Mouse (Mus musculus) layer of hippocampus, adult 9-10 months (tissue): ENCODE data around the gene Cd36.
"Not testable (repeated sequence)": the region's sequence is repeated elsewhere in the genome, so short reads cannot be mapped to it uniquely, and the experiment has no call there.

ENCODE experiments used
- DNase-seq: peaks from one replicate; pipeline ENCODE4 v3.0.0; 2022; ENCODE audit warnings: low spot score

The Cd36 gene

DNA sequence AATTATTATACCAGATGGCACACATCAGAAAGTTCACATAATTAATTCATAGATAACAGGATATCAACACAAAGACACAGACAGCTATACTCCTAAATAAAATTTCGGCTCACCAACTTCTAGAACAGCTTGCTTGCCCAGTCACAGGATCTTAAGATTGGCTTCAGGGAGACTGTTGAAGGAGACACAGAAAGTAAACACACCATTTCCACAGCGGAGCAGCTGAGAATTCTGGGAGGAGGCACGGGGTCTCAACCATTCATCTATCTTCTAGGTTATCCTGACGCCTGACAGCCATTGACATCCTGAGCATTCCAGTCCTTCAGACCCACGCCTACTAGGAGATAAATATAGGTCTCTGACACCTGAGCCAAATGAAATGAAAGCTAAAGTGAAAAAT is at the start of gene Cd36:
Cd36 (minus strand) TSS at position 204 of the 400 bp plus-strand sequence.
- DNase-seq = no peak

DNA sequence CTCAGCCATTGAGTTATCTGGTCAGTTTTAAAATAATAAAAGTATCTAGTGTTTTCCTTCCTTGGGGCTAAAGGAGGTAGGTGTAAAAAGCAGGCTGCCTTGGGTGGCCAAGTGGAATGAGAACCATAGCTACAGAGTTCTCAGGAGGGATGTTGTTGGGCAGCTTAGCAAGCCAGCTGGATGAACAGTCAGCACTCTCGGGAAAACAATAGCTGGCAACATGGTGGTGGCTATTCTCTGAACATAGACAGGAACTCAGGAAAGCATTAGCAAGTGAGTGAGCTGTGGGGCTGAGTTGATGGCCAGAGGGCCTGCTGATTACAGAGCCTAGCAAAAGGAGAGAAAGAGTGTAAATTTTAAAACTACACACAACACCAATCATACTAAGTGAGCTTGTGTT is 45.9 kb upstream of the Cd36 start:
- DNase-seq = no peak

DNA sequence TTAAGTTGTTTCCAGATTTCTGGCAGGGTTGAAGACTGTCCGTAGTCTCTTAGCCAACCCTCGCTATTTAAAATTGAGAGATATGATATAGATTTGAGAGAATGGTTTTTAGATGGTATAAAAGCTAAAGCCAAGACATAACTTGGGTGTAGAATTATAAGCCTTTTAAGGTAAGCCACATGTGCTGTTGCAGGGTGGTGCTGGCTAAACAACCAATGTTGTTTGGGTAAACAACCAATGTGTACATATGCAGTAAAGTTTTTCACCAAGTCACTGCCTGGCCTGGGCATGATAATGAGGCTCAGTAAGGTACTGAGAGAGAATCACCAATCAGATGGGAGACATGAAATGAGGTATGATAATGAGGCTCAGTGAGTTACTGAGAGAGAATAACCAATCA is 43.0 kb upstream of the Cd36 start:
- not testable (repeated sequence) for DNase-seq

DNA sequence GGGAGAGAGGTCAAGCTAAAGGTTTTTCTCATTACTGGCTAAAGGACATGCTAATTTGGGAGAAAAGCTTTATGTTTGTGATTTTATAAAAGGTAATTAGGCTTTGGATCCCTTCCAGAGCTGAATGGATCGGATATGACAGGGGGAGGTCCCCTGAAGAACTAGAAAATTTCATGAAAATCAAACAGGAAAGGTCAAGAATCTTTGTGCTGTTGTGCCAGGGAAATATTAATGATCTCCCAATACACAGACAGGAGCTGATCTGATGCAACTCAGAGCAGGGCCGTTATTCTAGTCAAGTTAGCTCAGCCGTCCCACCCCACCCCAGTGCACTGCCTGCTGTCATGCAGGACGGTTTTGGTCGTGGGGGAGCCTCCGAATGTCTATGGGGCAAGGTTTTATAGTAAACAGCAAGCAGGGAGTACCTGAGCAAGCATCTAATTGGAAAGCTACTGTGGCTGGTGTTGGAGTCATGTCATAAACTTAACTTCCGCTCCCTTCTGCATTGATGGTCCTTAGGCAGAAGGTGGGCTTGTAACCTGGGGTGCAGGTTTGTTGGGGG is 40.5 kb upstream of the Cd36 start:
- DNase-seq = no peak

DNA sequence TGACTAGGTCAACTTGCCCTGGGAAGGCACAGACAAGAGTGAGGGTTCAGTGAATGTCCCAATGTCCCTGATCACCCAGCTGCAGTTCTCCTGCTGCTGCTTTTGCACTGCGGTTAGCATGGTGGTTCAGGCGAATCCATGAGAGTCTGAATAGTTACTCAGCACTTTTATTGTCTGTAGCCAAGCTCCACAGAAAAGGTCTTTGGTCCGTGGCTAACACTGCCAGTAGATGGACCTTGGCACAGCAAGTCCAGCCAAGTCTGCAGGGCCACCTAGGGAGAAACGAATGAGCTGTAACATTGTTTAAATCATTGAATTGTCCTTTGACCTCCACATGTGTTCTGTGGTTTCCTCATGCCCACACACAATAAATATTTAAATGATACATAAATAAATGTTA is 39.9 kb upstream of the Cd36 start:
- DNase-seq = no peak

DNA sequence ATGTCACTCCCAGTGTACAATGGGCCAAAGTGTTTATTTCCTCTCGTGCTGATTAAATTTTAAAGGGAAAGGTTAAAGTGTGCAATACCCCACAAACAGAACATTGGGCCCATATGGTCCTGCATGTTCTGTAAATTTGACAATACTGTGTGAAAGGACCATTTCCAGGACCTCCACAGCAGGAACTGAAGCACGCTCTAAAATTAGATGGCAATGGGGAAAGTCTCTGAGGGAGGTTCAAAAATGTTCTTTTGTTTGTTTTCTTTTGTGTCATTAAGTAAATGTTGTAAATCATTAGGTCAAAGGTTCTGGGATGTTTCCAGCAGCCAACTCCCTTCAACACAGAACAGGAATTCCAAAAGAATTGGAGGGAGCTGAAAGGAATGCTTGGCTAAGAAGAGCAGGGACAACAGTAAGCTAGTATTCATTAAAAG is 35.5 kb upstream of the Cd36 start:
- no peak for DNase-seq

DNA sequence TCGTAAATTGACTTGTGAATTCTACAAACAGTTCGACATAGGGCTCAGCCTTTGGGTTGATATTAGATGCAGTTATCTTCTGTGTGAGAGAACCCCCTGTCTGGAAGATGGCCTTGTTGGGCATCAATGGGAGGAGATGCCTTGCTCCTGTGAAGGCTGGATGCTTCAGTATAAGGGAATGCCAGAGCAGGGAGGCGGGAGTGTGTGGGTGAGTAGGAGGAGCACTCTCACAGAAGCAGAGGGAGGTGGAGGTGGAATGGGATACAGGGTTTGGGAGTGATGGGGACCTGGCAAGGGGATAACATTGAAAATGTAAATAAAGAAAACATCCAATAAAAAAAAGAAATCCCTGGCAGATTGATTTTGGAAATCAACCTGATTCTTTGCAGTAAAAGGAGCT is 35.0 kb upstream of the Cd36 start:
- DNase-seq = no peak

DNA sequence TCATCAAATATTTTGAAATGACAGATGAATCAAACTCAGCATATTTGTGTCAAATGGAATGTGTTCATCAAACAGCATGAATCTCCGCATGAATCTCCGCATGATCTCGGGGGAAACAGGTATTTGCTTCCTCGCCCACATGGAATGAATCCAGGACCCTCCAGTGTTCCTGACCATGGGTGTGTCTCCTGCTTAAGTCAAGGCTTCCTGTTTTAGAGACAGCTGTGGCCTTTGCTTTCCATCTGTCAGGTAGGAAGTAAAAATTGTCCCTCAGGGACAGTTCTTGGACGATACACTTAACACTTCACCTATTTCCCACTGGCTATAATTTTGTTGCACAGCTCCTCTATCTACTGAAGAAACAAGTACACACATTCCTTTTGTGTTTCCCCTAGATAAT is 30.4 kb upstream of the Cd36 start:
- DNase-seq = no peak

DNA sequence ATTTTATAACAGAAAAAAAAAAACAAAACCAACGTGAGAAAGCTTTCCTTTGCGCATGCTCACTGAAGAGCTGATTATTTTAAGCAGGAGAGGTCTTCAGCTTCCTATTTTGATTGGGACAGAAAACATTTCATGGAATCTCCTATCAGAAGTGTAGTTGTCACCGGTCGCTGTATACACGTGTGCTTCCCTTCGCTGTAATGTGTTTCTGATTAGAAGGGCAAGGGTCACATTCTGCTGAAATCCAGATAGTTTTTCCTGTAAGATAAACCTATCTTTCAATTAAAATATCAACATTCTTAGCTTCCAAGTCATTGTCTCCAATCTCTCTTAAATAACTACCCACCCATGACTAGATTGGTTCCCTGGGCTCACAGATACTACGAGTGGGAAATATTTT is 16.2 kb upstream of the Cd36 start:
- no peak for DNase-seq

DNA sequence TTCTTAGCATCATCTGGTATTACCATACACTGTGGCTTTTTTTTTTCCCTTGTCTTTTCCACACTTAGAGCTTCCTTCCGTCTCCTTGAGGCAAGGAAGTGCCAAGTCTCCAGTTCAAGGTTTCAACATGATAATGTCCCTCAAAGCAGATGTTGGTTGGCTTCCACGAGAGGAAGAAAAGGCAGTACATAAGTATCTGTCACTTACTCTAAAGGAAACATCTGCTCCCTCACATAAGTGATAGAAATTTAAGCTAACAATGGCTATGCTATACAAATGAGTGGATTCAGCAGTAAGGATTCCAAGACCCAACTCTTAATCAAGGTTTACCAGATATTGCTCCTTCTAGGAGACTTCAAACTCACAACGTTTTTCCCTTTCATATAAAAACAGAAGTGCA is 10.3 kb upstream of the Cd36 start:
- DNase-seq = no peak

DNA sequence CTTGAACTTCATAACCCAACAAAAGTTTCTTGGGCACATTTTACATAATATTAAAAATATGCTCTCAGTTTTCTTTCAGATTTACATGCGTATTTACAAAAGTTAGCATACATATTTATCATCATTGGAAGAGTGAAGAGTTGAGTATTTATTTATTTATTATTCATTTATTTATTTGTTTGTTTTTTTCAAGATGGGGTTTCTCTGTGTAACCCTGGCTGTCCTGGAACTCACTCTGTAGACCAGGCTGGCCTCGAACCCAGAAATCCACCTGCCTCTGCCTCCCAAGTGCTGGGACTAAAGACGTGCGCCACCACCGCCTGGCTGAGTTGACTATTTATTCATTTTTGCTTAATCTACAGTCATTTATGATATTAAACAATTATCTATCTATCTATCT is 9.0 kb upstream of the Cd36 start:
- not testable (repeated sequence) for DNase-seq

DNA sequence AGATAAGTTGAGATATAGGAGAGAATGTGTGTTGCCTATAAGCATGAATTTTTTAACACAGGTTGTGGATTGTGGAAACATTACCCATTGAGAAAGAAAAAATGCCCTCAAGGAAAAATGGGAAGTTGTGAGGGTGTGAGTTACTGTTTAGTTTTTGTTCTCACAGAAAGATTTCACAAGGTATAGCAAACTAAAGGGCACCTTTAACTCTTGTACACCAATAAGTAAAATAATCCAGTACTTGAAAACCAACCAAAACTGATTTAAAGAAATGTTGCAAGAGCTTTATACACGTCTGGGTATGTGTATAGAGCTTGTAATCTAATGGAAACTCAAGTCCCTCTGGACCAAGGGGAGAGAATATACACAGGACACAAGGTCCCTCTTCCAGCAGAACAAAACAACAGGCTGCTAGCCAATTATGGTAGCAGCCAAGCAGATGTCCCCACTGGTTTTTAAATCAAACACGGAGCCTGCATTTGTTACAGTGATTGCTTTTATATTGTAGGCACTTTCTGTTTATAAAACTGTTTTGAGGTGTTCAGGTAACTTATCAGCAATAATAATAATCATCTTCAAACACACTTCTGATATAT is 5.1 kb upstream of the Cd36 start:
- no peak for DNase-seq

DNA sequence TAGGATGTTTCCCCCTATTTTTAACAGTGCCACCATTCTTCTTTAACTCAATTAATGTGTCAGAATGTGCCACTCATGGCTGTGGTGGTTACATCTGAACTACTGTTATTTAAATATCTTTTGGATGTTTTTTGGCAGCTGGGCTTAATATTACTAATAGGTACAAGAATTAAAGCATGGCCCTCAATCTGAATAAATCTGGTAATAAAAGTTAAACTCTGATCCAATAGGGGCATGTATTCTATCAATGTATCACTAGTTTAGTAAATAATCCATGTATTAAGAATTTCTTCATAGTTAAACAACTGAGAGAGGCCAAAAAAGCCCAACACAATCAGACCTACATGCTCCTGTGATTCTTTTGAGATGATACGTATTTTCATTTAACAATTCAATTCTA is 690 bp upstream of the Cd36 start:
- DNase-seq = no peak

DNA sequence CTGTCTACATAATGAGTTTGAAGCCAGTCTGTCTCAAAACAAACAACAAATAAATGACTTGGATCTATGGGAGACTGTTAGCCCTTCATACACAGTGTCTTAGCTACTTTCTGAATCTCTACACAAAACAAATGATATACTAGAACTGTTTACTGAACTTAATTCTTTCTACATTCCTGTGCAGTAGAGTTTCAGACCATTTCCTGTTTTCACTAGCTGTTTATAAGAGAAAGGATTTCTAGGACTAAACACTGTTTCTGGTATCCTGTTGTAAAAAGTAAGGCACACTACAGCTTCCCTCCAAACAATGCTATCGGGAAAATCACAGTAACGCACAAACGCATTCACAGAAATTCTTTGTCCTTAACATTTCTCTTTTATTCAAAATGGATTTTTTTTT is 2.2 kb downstream of the Cd36 start:
- DNase-seq = no peak

DNA sequence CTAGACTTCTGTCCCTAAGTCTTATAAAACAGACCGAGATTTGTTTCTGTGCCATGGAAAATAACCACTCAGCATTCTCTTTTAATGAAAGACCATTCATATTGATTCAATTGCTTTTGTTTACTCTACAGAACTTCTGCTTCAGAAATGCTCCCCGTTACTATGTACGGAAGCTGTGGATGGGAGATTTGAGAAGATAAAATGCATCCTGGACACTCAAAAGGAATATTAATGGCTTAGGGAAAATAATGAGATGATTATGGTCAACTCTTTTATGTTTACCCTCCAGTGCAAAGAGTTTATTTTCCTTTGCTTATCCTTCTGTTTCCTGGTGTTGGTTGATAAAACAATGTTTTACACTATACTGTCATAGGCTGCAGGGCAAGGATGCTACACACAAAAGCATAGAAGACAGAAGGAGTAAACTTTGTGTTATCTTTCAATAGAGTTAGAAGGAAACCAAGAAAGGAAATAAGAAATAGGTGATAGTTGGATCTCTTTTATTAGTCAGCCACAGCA is 5.2 kb downstream of the Cd36 start:
- DNase-seq = no peak

DNA sequence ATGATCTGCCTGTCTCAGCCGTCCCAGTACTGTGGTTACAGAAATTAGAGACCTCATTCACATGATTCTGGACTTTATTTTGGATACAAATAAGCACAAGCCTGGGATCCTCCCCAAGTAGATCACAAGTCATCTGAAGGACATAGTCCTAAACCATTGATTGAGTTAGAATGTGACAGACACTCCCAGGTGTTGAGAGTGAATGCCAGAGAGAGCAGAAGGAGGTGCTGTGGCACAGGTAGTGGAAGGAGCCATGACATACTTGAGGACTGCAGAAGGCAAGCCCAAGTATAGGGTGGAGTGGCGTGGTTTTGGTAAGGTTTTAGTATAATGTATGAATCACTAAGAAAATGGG is 7.1 kb downstream of the Cd36 start:
- DNase-seq = no peak

DNA sequence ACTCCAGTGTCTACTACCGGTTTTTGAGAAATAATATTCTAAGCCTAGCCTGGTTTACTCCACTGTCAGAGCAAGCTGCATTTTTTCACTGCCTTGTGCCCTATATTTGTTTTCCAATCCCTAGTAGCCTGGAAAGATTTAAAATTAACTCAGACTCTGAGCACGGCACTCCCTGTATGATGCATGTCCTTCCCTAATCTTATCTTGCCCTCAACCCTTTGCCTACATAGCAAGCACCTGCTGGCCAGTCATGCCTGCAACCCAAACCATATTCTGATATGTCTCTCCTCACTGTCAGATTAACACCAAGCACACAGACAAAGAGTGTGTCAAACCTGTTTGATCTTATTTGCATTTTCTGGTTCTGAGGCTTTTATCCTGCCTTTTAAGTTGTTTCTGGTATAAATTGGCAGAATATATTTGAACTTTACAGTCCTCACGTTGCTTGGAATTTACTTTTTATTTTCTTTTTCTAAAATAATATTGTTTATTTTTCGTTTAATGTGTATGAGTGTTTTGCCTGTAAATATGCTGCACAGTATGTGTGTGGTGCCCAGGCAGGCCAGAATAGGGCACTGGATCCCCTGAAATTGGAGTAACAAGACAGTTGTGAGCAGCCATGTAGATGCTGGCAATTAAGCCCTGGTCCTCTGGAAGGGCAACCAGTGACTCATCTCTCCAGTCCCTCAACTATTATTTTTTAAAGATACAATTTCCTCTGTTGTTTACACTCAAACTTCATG is 7.6 kb downstream of the Cd36 start:
- DNase-seq = no peak

DNA sequence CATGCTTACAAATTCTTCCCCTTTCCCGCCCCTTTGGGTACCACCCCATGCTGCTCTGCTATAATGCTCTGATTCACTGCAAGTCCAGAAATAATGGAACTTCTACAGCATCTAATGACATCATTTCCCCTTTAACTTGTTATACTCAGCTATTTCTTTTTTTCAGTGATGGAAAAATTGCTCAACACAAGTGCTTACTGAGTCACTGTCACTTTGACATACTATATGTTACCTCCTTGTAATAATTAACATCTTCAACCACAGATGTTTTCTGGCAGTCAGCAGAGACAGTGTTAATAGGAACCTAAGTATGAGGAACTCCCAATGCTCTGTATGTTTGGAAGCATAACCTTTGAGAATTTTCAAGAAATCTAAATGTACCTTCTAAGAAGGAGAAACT is 8.7 kb downstream of the Cd36 start:
- no peak for DNase-seq

DNA sequence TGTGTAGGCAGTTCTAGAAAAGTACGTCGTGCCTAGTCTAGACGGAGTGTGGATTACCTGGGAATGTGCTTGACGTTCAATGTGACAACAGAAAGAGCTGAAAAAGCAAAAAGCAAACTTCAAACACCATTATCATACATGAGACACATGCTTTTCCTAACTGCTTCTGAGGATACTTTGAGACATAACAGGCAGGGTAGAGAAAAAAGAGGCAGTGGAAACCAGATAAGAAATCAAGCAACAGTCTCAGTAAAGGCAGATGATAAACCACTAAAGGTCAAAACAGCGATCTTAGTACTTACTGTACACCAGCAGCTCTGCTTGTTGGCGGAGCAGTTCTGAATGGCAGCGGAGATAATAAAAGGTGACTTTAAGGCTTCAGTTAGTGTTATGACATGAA is 11.6 kb downstream of the Cd36 start:
- DNase-seq = no peak

DNA sequence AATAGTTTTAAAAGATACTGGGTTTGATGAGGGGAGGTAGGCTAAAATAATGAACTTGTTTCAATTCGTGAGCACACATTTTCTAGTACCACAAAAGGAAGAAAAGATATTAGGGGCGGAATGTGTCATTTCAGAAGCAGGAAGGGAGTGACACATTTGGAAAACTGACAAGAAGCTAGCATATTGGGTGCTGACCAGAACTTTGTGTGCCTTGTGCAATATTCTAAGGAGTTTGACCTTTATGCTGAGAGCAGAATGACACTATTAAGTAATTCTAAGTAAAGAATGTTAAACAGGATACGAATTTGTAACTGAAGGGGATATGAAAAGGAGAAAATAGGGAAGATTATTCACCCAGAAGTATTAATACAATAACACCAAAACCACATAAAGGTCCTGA is 12.0 kb downstream of the Cd36 start:
- no peak for DNase-seq

DNA sequence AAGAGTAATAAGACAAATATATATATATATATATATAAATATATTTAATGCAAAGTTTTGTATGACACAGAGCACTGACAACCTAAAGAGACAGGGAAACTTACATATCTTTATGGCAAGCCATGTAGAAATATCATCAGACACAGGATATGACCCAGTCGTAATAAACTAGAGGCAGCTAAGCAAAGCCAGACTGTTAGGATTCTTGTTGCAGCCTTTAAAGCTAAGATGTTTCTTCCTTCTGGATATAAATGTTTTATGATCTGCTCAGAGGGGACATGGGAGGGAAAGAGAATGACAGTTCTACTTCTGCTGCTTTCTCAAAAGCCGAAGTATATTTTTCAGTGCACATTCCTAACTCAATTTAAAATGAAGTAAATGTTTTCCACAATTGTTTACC is 14.3 kb downstream of the Cd36 start:
- no peak for DNase-seq

DNA sequence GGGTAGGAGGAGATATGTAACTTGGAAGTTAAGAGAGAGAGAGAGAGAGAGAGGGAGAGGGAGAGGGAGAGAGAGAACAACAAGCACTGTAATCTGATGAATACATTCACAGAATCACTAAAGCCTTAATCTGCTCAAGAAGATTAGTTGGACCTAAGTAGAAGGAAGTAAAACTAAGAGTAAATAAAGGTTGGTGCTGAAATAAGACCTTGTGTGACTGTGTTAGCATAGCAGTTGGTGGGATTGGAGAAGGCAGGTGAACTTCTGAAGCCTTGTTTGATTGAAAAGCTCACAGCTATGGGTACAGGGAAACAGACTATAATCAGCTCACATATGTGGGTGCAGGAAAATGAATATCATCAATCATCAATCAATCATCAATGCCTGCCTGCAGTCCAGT is 23.2 kb downstream of the Cd36 start:
- DNase-seq = no peak

DNA sequence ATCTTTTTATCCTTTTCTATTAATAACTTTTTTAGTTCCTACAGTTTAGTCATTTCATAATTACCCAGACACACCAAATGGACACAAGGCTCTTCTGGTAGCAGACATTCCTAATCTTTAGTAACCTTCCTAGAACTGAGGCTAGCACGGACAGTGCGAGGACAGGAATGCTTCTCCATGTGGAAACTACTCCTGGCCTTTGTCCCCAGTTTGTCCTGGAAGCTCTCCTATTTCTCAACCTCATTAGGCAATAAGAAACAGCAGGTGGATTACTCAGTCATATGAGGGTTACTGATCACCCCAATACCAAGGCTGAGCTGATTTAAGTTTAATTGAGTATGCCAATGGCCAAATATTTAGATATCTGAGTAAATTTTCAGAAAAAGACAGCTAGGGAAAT is 25.5 kb downstream of the Cd36 start:
- no peak for DNase-seq

DNA sequence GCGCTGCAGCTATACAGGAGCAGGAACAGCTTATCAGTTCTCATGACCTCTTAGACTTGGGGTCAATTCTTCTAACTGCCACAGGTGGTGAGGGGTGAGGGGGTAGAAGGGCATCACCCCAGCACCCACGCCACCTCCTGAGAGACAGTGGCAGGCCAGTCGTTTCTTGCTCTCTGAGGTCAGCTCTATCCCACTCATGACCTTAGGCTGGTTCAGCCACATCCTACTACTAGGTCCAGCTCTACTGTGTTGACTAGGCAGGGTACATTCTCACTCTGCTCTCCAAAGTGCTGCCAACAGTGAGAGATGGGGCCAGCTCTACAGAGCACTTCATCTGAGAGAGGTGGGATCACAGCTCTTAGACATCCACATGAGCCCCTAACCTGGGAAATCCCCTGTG is 30.2 kb downstream of the Cd36 start:
- DNase-seq = no peak
